Mouse (Mus musculus) intestine, embryonic 15.5 days (tissue): ENCODE measurements at regions not wholly inside any gene's neighbourhood (a gene's known extent, or its start where the extent isn't known, plus 50 kb on each side); places are given as distances from the start of the nearest gene placed in this dataset.
"Not testable (repeated sequence)": the region's sequence is repeated elsewhere in the genome, so short reads cannot be mapped to it uniquely, and the experiment has no call there.

Experiments used
- ATAC-seq: fragments of 200-750 bp; cut with Nextera tagmentation; 2 replicates; pipeline ENCODE4 v1.8.0; 2017; ENCODE audit warnings: moderate TSS enrichment, moderate library complexity
- H3K27ac ChIP-seq: fragments of 300-500 bp; sonication (generic); 2 replicates; pipeline ENCODE4 v1.5.1; 2015; ENCODE audit warnings: mild to moderate bottlenecking, inconsistent platforms
- H3K27me3 ChIP-seq: fragments of 300-500 bp; sonication (generic); replicated peaks from 2 replicates; pipeline ENCODE4 v1.6.1; 2015; ENCODE audit warnings: inconsistent platforms
- H3K36me3 ChIP-seq: fragments of 300-500 bp; sonication (generic); 2 replicates; pipeline ENCODE4 v1.6.1; 2015; ENCODE audit warnings: inconsistent platforms
- H3K4me1 ChIP-seq: fragments of 300-500 bp; sonication (generic); replicated peaks from 2 replicates; pipeline ENCODE4 v1.6.1; 2015; ENCODE audit warnings: inconsistent platforms
- H3K4me2 ChIP-seq: fragments of 300-500 bp; sonication (generic); replicated peaks from 2 replicates; pipeline ENCODE4 v1.6.1; 2015; ENCODE audit warnings: mild to moderate bottlenecking, inconsistent platforms
- H3K4me3 ChIP-seq: fragments of 300-500 bp; sonication (generic); replicated peaks from 2 replicates; pipeline ENCODE4 v1.5.1; 2015; ENCODE audit warnings: inconsistent platforms
- H3K9ac ChIP-seq: fragments of 300-500 bp; sonication (generic); 2 replicates; pipeline ENCODE4 v1.6.1; 2015; ENCODE audit warnings: inconsistent platforms
- H3K9me3 ChIP-seq: fragments of 300-500 bp; sonication (generic); 2 replicates; pipeline ENCODE4 v1.6.1; 2016; ENCODE audit warnings: inconsistent platforms
- WGBS: fragments of 180-500 bp; shearing (Covaris S2); methylation state at CpG from one replicate; pipeline ENCODE4 v1.1.7; 2015; 5-methylcytosine and 5-hydroxymethylcytosine counted together

- no peak overlapping the region for H3K9ac ChIP-seq
- no peaks in the 10 kb centered on the region for H3K9me3 ChIP-seq
- H3K4me1 ChIP-seq: no peaks in the 10 kb centered on the region
- 97% methylated on average over 1 of the region's 1 CpGs for WGBS
- no peak overlapping the region for H3K27ac ChIP-seq
- ATAC-seq: no peak
- no peak overlapping the region for H3K4me2 ChIP-seq
- no peak overlapping the region for H3K4me3 ChIP-seq
- no peaks in the 10 kb centered on the region for H3K36me3 ChIP-seq
- H3K27me3 ChIP-seq: no peaks in the 10 kb centered on the region
Measured at GRCm38 (mm10) chr12:5921262-5921661, 545.8 kb upstream of the Klhl29 start.

DNA sequence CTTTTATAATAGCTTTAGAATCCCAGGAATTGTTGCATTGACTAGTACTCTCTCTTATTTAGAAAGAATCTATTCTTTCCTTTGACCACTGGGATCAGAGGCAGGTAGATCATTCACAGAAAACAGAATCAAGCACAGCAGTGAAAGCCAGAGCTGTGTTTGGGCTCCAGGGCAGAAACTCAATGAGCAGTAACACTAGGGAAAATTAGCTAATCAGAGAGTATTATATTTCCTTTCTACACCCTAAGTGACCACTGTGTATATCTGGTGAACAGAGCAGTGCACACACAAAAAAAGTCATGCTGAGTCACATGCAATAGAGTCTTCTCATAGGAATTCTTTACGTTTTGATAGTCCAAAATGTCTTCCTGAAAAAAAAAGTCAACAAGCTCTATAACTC, 542.5 kb upstream of the Klhl29 start:
- H3K9ac ChIP-seq: no peak overlapping the region
- no peak overlapping the region for H3K4me3 ChIP-seq
- no peak for ATAC-seq
- no peak overlapping the region for H3K4me2 ChIP-seq
- 67% methylated on average over 1 of the region's 1 CpGs for WGBS
- no peaks in the 10 kb centered on the region for H3K9me3 ChIP-seq
- H3K36me3 ChIP-seq: no peaks in the 10 kb centered on the region
- H3K4me1 ChIP-seq: no peaks in the 10 kb centered on the region
- H3K27ac ChIP-seq: no peak overlapping the region
- H3K27me3 ChIP-seq: no peaks in the 10 kb centered on the region

DNA sequence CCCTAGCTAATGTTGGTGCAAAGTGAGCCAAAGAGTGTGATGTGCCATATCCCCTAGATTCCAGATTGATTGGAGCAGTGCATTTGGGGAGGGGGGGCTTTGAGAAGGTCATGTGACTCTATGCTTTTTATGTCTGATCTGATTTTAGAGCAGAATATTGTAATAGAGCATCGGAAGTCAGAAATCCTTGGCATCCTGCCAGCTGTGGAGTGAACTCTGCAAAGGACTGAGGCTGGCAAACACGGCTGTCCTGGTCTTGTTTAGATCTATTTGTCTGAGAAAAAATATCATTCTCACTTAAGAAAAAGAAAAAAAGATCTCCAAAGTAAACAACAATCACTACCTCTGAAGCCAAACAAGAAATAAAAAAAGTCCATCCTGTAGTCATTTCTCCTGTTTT, 530.8 kb upstream of the Klhl29 start:
- Histone ChIP-seq H3K4me1 (no peaks in the 10 kb centered on the region), H3K4me3 (no peak overlapping the region), H3K36me3 (no peaks in the 10 kb centered on the region), H3K9ac (no peak overlapping the region), H3K27me3 (no peaks in the 10 kb centered on the region), H3K27ac (no peak overlapping the region), H3K9me3 (no peaks in the 10 kb centered on the region), H3K4me2 (no peak overlapping the region)
- 36% methylated on average over 2 of the region's 2 CpGs for WGBS
- no peak for ATAC-seq

- H3K9me3 ChIP-seq, H3K4me3 ChIP-seq, H3K27me3 ChIP-seq, H3K9ac ChIP-seq, H3K4me2 ChIP-seq, ATAC-seq, H3K4me1 ChIP-seq, H3K36me3 ChIP-seq, H3K27ac ChIP-seq: not testable (repeated sequence)
- 51% methylated on average over 2 of the region's 3 CpGs for WGBS
Measured at GRCm38 (mm10) chr12:5891786-5892185, 516.3 kb upstream of the Klhl29 start.

DNA sequence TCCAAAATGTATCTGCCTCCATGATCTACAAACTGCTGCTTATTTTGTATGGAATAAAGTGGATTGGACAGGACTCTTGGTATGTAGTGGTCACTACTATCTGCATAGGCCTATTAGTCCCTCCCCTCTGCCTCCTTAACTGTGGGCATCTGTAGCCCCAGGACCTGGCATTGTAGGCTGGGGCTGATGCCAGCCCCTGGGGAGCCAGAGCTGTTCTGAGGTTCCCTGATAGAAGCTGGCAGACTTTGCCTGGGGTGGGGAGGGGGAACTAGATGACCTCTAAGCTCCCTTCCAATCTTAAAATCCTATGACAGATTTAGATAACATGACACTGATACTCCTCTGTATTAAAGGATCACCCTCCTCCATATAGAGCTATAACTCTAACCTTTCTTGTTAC, 491.2 kb upstream of the Klhl29 start:
- ATAC-seq: no peak
- H3K9me3 ChIP-seq: no peaks in the 10 kb centered on the region

GRCm38 (mm10) chr12:5859795-5860194, 484.3 kb upstream of the Klhl29 start:
- H3K9me3 ChIP-seq: no peaks in the 10 kb centered on the region
- no peaks in the 10 kb centered on the region for H3K36me3 ChIP-seq
- H3K4me3 ChIP-seq: no peak overlapping the region
- H3K4me1 ChIP-seq: no peaks in the 10 kb centered on the region
- WGBS: 81% methylated on average over 2 of the region's 2 CpGs
- no peaks in the 10 kb centered on the region for H3K27me3 ChIP-seq
- no peak overlapping the region for H3K9ac ChIP-seq
- no peak overlapping the region for H3K4me2 ChIP-seq
- H3K27ac ChIP-seq: no peak overlapping the region
- ATAC-seq: no peak

More for the DNA sequence above, 491.2 kb upstream of the Klhl29 start:
- Histone ChIP-seq H3K27me3 (no peaks in the 10 kb centered on the region), H3K4me3 (no peak overlapping the region), H3K9ac (no peak overlapping the region), H3K4me1 (no peaks in the 10 kb centered on the region), H3K27ac (no peak overlapping the region), H3K36me3 (no peaks in the 10 kb centered on the region), H3K4me2 (no peak overlapping the region)

DNA sequence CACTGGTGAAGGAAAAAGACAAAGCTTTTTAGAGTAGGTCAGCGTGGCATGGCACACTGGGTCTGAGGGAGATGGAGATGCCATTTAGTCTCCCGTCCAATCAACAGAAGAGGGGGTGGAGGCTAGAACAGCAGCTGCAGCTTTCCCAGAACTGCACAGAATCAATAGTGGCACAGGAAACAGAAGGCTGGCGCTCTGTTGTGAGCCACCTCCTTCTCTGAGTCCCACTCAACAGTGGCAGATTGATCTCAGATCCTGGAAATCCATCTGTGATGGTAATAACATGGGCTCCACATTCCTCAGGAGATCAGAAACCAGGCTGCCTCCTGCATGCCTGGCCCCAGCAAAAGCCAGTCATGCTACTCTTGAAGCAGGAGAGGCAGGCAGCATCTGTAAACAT, 480.9 kb upstream of the Klhl29 start:
- 50% methylated on average over 3 of the region's 3 CpGs for WGBS
- Histone ChIP-seq H3K4me1 (no peaks in the 10 kb centered on the region), H3K27me3 (no peaks in the 10 kb centered on the region), H3K9ac (no peak overlapping the region), H3K4me3 (no peak overlapping the region), H3K4me2 (no peak overlapping the region), H3K27ac (no peak overlapping the region), H3K36me3 (no peaks in the 10 kb centered on the region), H3K9me3 (no peaks in the 10 kb centered on the region)
- ATAC-seq: no peak

GRCm38 (mm10) chr12:5810427-5810826, 434.9 kb upstream of the Klhl29 start:
- Histone ChIP-seq H3K4me1 (0 out of 2 replicates have a peak, but pooled peaks cover 3% of the 10 kb centered on the region), H3K9ac (no peak overlapping the region), H3K27ac (no peak overlapping the region), H3K36me3 (no peaks in the 10 kb centered on the region), H3K4me2 (no peak overlapping the region), H3K27me3 (no peaks in the 10 kb centered on the region), H3K9me3 (no peaks in the 10 kb centered on the region), H3K4me3 (no peak overlapping the region)
- ATAC-seq: no peak
- WGBS: 84% methylated on average over 2 of the region's 2 CpGs

DNA sequence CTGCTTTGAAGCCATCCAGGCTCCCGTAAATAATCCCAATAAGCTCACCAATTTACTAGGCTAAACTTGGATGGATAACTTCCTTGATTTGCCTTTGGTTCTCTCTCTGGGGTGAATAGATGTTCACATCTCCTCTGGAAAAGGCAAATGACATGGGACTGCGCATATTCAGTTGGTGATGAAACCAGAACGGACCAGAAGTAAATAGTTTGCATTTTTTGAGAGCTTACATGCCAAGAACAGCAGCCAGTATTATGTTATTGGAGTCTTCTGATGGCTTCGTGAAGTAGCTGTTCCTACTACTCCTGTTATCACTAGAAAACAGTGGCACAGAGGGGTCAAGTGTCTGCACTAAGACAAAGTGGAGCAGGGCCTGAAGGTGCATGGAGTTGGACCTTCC, 434.5 kb upstream of the Klhl29 start:
- Histone ChIP-seq H3K27ac (no peak overlapping the region), H3K9ac (no peak overlapping the region), H3K4me3 (no peak overlapping the region), H3K27me3 (no peaks in the 10 kb centered on the region), H3K36me3 (no peaks in the 10 kb centered on the region), H3K4me2 (no peak overlapping the region), H3K9me3 (no peaks in the 10 kb centered on the region), H3K4me1 (0 out of 2 replicates have a peak, but pooled peaks cover 3% of the 10 kb centered on the region)
- 60% methylated on average over 4 of the region's 4 CpGs for WGBS
- ATAC-seq: no peak

DNA sequence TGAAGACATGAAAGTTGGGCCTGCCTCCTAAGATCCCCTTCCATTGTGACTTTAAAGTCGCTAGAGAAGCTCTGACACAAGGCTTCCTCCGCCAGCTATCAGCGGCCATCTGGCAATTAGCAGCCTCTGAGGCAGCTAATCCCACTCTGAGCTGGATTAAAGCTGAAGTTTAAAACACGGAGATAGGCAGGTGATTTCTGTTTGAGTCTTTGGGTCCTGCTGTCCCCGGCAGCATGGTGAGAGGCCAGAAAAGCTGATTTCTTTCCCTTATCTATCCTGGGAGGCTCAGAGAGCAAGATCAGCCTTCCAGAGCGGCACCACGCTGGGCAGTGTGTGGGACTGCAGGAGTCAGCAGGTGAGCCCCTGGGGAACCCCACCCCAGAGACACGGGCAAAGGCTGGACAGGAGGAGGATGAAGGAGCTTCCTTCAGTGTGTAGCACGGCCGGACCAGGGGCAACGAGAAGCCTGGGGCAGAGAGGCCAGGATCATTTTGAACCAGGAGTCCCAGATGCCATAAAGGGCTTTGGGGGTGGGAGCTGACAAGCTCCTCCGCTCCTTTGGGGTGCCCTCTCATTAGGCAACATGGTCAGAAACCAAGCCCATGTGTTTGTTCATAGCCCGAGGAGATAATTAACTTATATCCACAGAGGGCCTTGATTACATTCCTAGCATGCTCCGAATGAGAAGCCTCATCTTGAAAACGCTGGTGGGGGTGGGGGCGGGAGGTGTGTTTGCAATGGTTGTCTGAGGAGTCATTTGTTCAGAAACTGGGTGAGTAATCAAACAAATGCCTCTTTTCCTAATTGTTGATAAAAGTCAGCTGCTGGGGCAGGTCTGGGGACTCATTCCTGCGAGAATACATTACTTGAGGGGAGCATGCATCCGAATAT, 432.8 kb upstream of the Klhl29 start:
- Histone ChIP-seq H3K4me3 (no peak overlapping the region), H3K9ac (no peak overlapping the region), H3K27ac (no peak overlapping the region), H3K27me3 (no peaks in the 10 kb centered on the region), H3K4me1 (0 out of 2 replicates have a peak, but pooled peaks cover 3% of the 10 kb centered on the region), H3K4me2 (no peak overlapping the region; the same call in 1 of the 2 replicates), H3K36me3 (no peaks in the 10 kb centered on the region), H3K9me3 (no peaks in the 10 kb centered on the region)
- 23% methylated on average over 18 of the region's 18 CpGs for WGBS
- no peak for ATAC-seq

DNA sequence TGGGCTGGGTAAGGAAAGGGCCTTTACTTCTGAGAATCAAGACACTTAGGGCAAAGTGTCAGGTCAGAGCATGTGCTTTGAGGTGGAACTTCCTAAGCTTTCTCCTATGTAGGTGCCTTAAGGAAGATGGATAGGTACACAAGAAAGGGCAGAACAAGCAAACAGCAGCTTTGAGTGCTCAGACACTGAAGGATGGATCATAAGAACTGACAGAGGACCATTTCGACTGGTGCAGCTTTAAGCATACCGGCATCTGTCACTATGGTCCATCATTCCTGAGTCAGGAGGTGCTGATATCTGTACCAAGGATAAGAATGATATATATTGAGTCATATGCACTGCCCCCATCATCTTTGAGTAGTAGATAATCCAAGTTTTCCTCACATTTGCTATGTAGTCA, 430.2 kb upstream of the Klhl29 start:
- H3K27ac ChIP-seq: no peak overlapping the region
- H3K36me3 ChIP-seq: no peaks in the 10 kb centered on the region
- H3K4me2 ChIP-seq: no peak overlapping the region
- 88% methylated on average over 2 of the region's 2 CpGs for WGBS
- no peak overlapping the region for H3K4me3 ChIP-seq
- no peak for ATAC-seq
- no peaks in the 10 kb centered on the region for H3K27me3 ChIP-seq
- H3K9ac ChIP-seq: no peak overlapping the region
- 0 out of 2 replicates have a peak, but pooled peaks cover 3% of the 10 kb centered on the region for H3K4me1 ChIP-seq
- no peaks in the 10 kb centered on the region for H3K9me3 ChIP-seq

GRCm38 (mm10) chr12:5793051-5793450, 417.6 kb upstream of the Klhl29 start:
- no peaks in the 10 kb centered on the region for H3K27me3 ChIP-seq
- H3K9me3 ChIP-seq: no peaks in the 10 kb centered on the region
- H3K4me2 ChIP-seq: no peak overlapping the region
- WGBS: 49% methylated on average over 7 of the region's 7 CpGs
- ATAC-seq: no peak
- no peak overlapping the region for H3K4me3 ChIP-seq
- no peak overlapping the region for H3K9ac ChIP-seq
- H3K27ac ChIP-seq: no peak overlapping the region
- no peaks in the 10 kb centered on the region for H3K36me3 ChIP-seq
- no peaks in the 10 kb centered on the region for H3K4me1 ChIP-seq
